Mouse (Mus musculus) hindbrain, embryonic 13.5 days (tissue): ENCODE results near the gene Pik3r6. TPM values are rescaled to one million over a fixed set of nuclear protein-coding genes. Genes with fewer than 3 reads are reported as not detected.

ENCODE experiments used
- ATAC-seq: fragments of 200-750 bp; cut with Nextera tagmentation; 2 replicates; pipeline ENCODE4 v1.8.0; 2017; ENCODE audit warnings: moderate TSS enrichment; ENCODE audit not compliant: low FRiP score
- H3K27ac ChIP-seq: fragments of 300-500 bp; sonication (generic); 2 replicates; pipeline ENCODE4 v1.5.1; 2015; ENCODE audit warnings: inconsistent platforms, mild to moderate bottlenecking, moderate library complexity
- H3K27me3 ChIP-seq: fragments of 300-500 bp; sonication (generic); 2 replicates; pipeline ENCODE4 v1.6.1; 2015; ENCODE audit warnings: mild to moderate bottlenecking, inconsistent platforms
- H3K36me3 ChIP-seq: fragments of 300-500 bp; sonication (generic); 2 replicates; pipeline ENCODE4 v1.6.1; 2015; ENCODE audit warnings: mild to moderate bottlenecking, inconsistent platforms
- H3K4me1 ChIP-seq: fragments of 300-500 bp; sonication (generic); replicated peaks from 2 replicates; pipeline ENCODE4 v1.6.1; 2015; ENCODE audit warnings: inconsistent platforms
- H3K4me2 ChIP-seq: fragments of 300-500 bp; sonication (generic); 2 replicates; pipeline ENCODE4 v1.6.1; 2015; ENCODE audit warnings: inconsistent platforms, mild to moderate bottlenecking, moderate library complexity
- H3K4me3 ChIP-seq: fragments of 300-500 bp; sonication (generic); 2 replicates; pipeline ENCODE4 v1.5.1; 2015; ENCODE audit warnings: mild to moderate bottlenecking, inconsistent platforms
- H3K9ac ChIP-seq: fragments of 300-500 bp; sonication (generic); 2 replicates; pipeline ENCODE4 v1.6.1; 2015; ENCODE audit warnings: mild to moderate bottlenecking, inconsistent platforms
- H3K9me3 ChIP-seq: fragments of 300-500 bp; sonication (generic); 2 replicates; pipeline ENCODE4 v1.6.1; 2016; ENCODE audit warnings: inconsistent platforms
- WGBS: fragments of 180-500 bp; shearing (Covaris S2); methylation state at CpG from one replicate; pipeline ENCODE4 v1.1.7; 2015; 5-methylcytosine and 5-hydroxymethylcytosine counted together
- polyA plus RNA-seq: library from polyadenylated mRNA; unstranded; fragments of >200 nt; fragmentation: Nextera tagmentation; extraction: Ambion mirVana; gene quantifications from 2 replicates; pipeline ENCODE4 v1.2.1, GENCODE M21; 2015

Pik3r6 gene
- polyA plus RNA-seq, 1 experiment from 2014 or later, result 2.7 TPM

GRCm38 (mm10) chr11:68544554-68544953 lies 41.7 kb downstream of the Pik3r6 start:
- Histone ChIP-seq H3K4me1 (no peaks in the 10 kb centered on the region), H3K4me3 (no peak overlapping the region), H3K9ac (no peak overlapping the region), H3K9me3 (no peaks in the 10 kb centered on the region), H3K4me2 (no peak overlapping the region), H3K27ac (no peak overlapping the region), H3K27me3 (no peaks in the 10 kb centered on the region), H3K36me3 (no peaks in the 10 kb centered on the region)
- 12% methylated on average over 8 of the region's 8 CpGs for WGBS
- ATAC-seq, result no peak

GRCm38 (mm10) chr11:68545172-68545571 lies 42.4 kb downstream of the Pik3r6 start:
- H3K4me2 ChIP-seq, result no peak overlapping the region
- H3K9me3 ChIP-seq, result no peaks in the 10 kb centered on the region
- no peak overlapping the region for H3K9ac ChIP-seq
- no peaks in the 10 kb centered on the region for H3K36me3 ChIP-seq
- no peak overlapping the region for H3K4me3 ChIP-seq
- 62% methylated on average over 7 of the region's 7 CpGs for WGBS
- H3K27ac ChIP-seq, result no peak overlapping the region
- ATAC-seq, result no peak
- H3K4me1 ChIP-seq, result no peaks in the 10 kb centered on the region
- H3K27me3 ChIP-seq, result no peaks in the 10 kb centered on the region

- no peaks in the 10 kb centered on the region for H3K27me3 ChIP-seq
- 89% methylated on average over 8 of the region's 8 CpGs for WGBS
- no peak overlapping the region for H3K27ac ChIP-seq
These were observed 42.9 kb downstream of the Pik3r6 start for GRCm38 (mm10) chr11:68545682-68546222.

GRCm38 (mm10) chr11:68547484-68547883 lies 44.7 kb downstream of the Pik3r6 start:
- 72% methylated on average over 2 of the region's 2 CpGs for WGBS
- Histone ChIP-seq H3K27ac (no peak overlapping the region), H3K27me3 (no peaks in the 10 kb centered on the region), H3K9ac (no peak overlapping the region), H3K4me1 (no peaks in the 10 kb centered on the region), H3K4me3 (no peak overlapping the region), H3K4me2 (no peak overlapping the region), H3K36me3 (no peaks in the 10 kb centered on the region), H3K9me3 (no peaks in the 10 kb centered on the region)
- ATAC-seq, result no peak

More at GRCm38 (mm10) chr11:68545682-68546222, 42.9 kb downstream of the Pik3r6 start:
- Histone ChIP-seq H3K9ac (no peak overlapping the region), H3K9me3 (no peaks in the 10 kb centered on the region), H3K36me3 (no peaks in the 10 kb centered on the region), H3K4me1 (no peaks in the 10 kb centered on the region), H3K4me3 (no peak overlapping the region), H3K4me2 (no peak overlapping the region)
- no peak for ATAC-seq

GRCm38 (mm10) chr11:68549597-68549996 lies 46.8 kb downstream of the Pik3r6 start:
- Histone ChIP-seq H3K27ac (no peak overlapping the region), H3K4me2 (no peak overlapping the region), H3K27me3 (no peaks in the 10 kb centered on the region), H3K4me3 (no peak overlapping the region), H3K4me1 (no peaks in the 10 kb centered on the region), H3K36me3 (no peaks in the 10 kb centered on the region), H3K9me3 (no peaks in the 10 kb centered on the region), H3K9ac (no peak overlapping the region)
- 49% methylated on average over 3 of the region's 3 CpGs for WGBS
- no peak for ATAC-seq

- H3K36me3 ChIP-seq, result no peaks in the 10 kb centered on the region
- peaks cover under 1% of the 10 kb centered on the region; the same call in 1 of the 2 replicates for H3K27me3 ChIP-seq
- ATAC-seq, result no peak
- H3K4me1 ChIP-seq, result no peaks in the 10 kb centered on the region
- H3K4me3 ChIP-seq, result no peak overlapping the region
- no peak overlapping the region for H3K27ac ChIP-seq
- no peak overlapping the region for H3K9ac ChIP-seq
- no peak overlapping the region for H3K4me2 ChIP-seq
- WGBS, result 63% methylated on average over 4 of the region's 4 CpGs
- no peaks in the 10 kb centered on the region for H3K9me3 ChIP-seq
These were observed 47.5 kb downstream of the Pik3r6 start for GRCm38 (mm10) chr11:68550358-68550757.

GRCm38 (mm10) chr11:68553981-68554471 lies 51.2 kb downstream of the Pik3r6 start:
- H3K27me3 ChIP-seq, result peaks cover 23% of the 10 kb centered on the region
- no peak overlapping the region for H3K27ac ChIP-seq
- H3K4me2 ChIP-seq, result no peak overlapping the region
- peaks cover 7% of the 10 kb centered on the region for H3K4me1 ChIP-seq
- no peak overlapping the region for H3K9ac ChIP-seq
- WGBS, result 43% methylated on average over 8 of the region's 8 CpGs
- ATAC-seq, result no peak
- no peaks in the 10 kb centered on the region for H3K36me3 ChIP-seq
- H3K4me3 ChIP-seq, result no peak overlapping the region
- no peaks in the 10 kb centered on the region for H3K9me3 ChIP-seq

GRCm38 (mm10) chr11:68555918-68556584 lies 53.2 kb downstream of the Pik3r6 start, which contains the start of gene Mfsd6l:
Gene Mfsd6l, plus strand, starts transcription at chr11:68556186.
- WGBS, result 10% methylated on average over 37 of the region's 37 CpGs

GRCm38 (mm10) chr11:68559546-68559945 lies 56.7 kb downstream of the Pik3r6 start:
- Histone ChIP-seq H3K27me3 (peaks cover 31% of the 10 kb centered on the region), H3K36me3 (no peaks in the 10 kb centered on the region), H3K4me2 (no peak overlapping the region), H3K9ac (no peak overlapping the region), H3K9me3 (no peaks in the 10 kb centered on the region), H3K4me3 (no peak overlapping the region), H3K4me1 (peaks cover 7% of the 10 kb centered on the region), H3K27ac (no peak overlapping the region)
- WGBS, result 31% methylated on average over 1 of the region's 1 CpGs
- no peak for ATAC-seq

More at GRCm38 (mm10) chr11:68555918-68556584, 53.2 kb downstream of the Pik3r6 start, which contains the start of gene Mfsd6l:
- no peaks in the 10 kb centered on the region for H3K9me3 ChIP-seq
- no peaks in the 10 kb centered on the region for H3K36me3 ChIP-seq
- no peak within 1 kb of the TSS; the same call in 1 of the 2 replicates for H3K9ac ChIP-seq
- peak within 1 kb of the TSS; percentile 49 for H3K4me2 ChIP-seq
- H3K4me3 ChIP-seq, result peak within 1 kb of the TSS; percentile 25
- H3K27me3 ChIP-seq, result peaks cover 23% of the 10 kb centered on the region
- H3K4me1 ChIP-seq, result peaks cover 7% of the 10 kb centered on the region
- ATAC-seq, result no peak
- no peak within 1 kb of the TSS for H3K27ac ChIP-seq

- H3K4me3 ChIP-seq, result no peak overlapping the region
- H3K36me3 ChIP-seq, result no peaks in the 10 kb centered on the region
- no peak overlapping the region for H3K9ac ChIP-seq
- ATAC-seq, result no peak
- no peaks in the 10 kb centered on the region for H3K9me3 ChIP-seq
- 82% methylated on average over 11 of the region's 11 CpGs for WGBS
- no peak overlapping the region for H3K4me2 ChIP-seq
- 0 out of 2 replicates have a peak, but pooled peaks cover 6% of the 10 kb centered on the region for H3K4me1 ChIP-seq
- H3K27ac ChIP-seq, result no peak overlapping the region
- H3K27me3 ChIP-seq, result peaks cover 14% of the 10 kb centered on the region
These were observed 59.4 kb downstream of the Pik3r6 start for GRCm38 (mm10) chr11:68561957-68562950.

GRCm38 (mm10) chr11:68564356-68565031 lies 61.7 kb downstream of the Pik3r6 start:
- Histone ChIP-seq H3K36me3 (no peaks in the 10 kb centered on the region), H3K27me3 (peaks cover 14% of the 10 kb centered on the region), H3K4me3 (no peak overlapping the region), H3K9me3 (no peaks in the 10 kb centered on the region), H3K27ac (no peak overlapping the region), H3K4me1 (0 out of 2 replicates have a peak, but pooled peaks cover 6% of the 10 kb centered on the region), H3K9ac (no peak overlapping the region), H3K4me2 (no peak overlapping the region)
- ATAC-seq, result no peak
- 81% methylated on average over 13 of the region's 13 CpGs for WGBS
